Mouse (Mus musculus) inflammation-experienced regulatory T-cells (primary cell): Measurements from ENCODE around the gene Abhd17c. TPM values are rescaled to one million over a fixed set of nuclear protein-coding genes. Genes with fewer than 3 reads are reported as not detected.

Experiments used
- polyA plus RNA-seq, 2 experiments: library from polyadenylated mRNA; unstranded; fragments of 100-300 nt; shearing (Covaris generic); gene quantifications; one replicate each; pipeline ENCODE4 v1.2.1; 2017

Gene Abhd17c
- polyA plus RNA-seq: 10 to 100 TPM; 62.3 to 83.4 TPM

DNA sequence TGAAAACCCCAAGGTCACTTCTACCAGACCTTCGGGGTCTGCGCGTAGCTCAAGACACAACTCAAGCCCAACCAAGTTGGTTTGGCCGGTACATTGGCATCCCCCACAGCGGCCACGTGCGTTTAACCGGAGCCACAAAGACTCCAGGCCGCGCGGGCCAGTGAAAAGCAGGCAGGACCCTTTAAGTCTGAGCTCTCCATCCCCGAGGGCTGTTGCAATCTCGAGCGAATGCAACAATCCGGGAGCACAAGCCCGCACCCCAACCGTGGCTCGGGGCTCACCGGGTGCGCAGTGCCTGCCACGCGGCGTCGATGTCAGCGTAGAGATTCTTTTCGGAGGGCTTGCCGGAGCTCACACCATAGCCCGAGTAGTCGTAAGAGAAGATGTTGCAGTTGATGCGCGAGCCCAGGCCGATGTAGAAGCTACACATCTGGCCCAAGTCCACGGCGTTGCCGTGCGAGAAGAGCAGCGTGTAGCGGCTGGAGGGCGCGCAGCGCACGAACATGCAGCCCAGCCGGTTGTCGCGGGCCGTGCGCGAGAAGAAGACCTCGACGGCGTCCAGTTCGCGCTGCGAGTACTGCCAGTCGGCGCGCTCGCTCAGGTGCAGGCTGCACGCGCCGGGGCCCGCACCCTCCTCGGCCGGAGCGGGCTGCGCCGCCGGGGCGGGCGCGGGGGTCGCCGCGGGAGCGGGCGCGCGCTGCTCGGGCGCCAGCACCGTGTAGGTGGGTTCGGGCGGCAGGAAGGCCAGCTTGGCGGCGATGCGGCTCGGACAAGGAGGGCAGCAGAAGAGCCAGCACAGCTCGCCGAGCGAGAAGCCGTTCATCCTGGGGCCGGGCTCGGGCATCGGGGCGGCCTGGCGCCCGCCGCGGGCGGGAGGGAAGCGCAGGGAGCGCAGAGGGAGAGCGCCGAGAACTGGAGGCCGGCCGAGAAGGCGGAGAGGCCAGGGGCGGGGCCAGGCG lies at the start of gene Abhd17c:
Gene Abhd17c (minus strand): TSS at position 893 of the 959 bp plus-strand sequence.

DNA sequence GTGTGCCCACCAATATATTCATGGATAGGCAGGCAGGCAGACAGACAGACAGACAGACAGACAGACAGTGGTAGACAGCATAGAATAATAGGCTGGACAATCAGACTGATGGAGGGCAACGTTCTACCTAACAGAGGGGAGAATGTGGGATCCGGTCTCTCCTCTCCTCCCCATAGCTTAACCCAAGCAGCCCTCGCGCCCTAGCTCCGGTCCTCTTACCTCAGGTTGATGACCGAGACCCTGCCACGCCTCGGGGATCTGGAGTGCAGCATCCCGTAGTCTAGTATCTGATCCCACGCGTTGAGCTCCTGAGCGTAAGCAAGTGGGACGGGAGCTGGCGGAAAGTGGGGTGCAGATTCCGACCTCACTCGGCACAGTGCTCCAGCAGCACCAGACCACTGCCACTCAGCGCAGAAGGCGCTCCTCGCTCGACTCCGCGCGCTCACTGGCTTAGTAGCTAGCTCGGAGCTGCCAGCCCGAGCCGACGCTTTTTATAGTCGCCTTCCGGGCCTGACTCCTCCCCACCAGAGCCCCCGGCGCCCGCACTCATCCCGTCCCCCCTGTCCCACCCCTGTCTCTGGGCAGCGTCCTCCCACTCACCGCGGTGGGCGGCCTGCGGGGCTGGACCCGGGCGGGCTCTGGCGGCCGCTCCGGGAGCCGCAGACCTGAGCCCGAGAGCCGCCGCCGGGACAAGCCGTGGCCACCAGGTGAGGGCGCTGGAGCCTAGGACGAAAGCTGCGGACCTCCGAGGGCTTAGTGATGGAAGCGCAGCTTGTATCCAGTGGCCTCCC lies 65.5 kb downstream of the Abhd17c start, which contains the start of gene Cemip:
Gene Cemip (minus strand): TSS at position 464 of the 791 bp plus-strand sequence.

Other genes starting within 250 kb of the Abhd17c start
- 1 to 10 TPM in 1 of 2 experiments, under 1 TPM in 1; 0.27 to 2.0 TPM for gene Cemip, start 65.4 kb downstream of the Abhd17c start, polyA plus RNA-seq